Comparison of ENCODE assay signal across 14 mouse cellular contexts in genomic region chr9:109091802-109092201, GRCm38 (mm10). TPM values are rescaled to one million over a fixed set of nuclear protein-coding genes. Genes with fewer than 3 reads are reported as not detected.
"Had no signal": no experiment of that assay in that cellular context is flagged by ENCODE, and none has a peak within 500 bp of the region (broad histone marks: within the 10 kb centered on the region; RNA-seq: fewer than 3 reads in every experiment).

No protein-coding gene starts in this region.

- H3K27ac ChIP-seq: liver, embryonic 14.5 days; neural tube, embryonic 15.5 days had no signal

- DNase-seq: kidney, adult 8-10 months; kidney, postnatal 36 days; layer of hippocampus, adult 9-11 months; layer of hippocampus, postnatal 36 days; lung, adult 18-20 months; midbrain, embryonic 14.5 days; right cerebral cortex, adult 18-20 months; right cerebral cortex, postnatal 25 days; thymus, postnatal 4 days had no signal

- H3K9ac ChIP-seq: liver, embryonic 14.5 days; neural tube, embryonic 15.5 days had no signal

- H3K4me2 ChIP-seq: neural tube, embryonic 15.5 days had no signal

- ATAC-seq: intestine, embryonic 16.5 days had no signal

- H3K9me3 ChIP-seq: neural tube, embryonic 15.5 days had no signal

- H3K4me3 ChIP-seq: myocyte; neural tube, embryonic 15.5 days had no signal

- H3K27me3 ChIP-seq: neural tube, embryonic 15.5 days had no signal

RNA-seq across cellular contexts. Expression of gene Plxnb1, which starts 3.4 kb away (rescaled TPM):
- total RNA-seq: megakaryocyte progenitor cell, adult 5-6 weeks had no signal
